Mouse (Mus musculus) spleen, postnatal 10 days (tissue): ENCODE results near the gene Fam57a.
A peak's percentile ranks its signal among the peaks of the same experiment; 100 is the strongest.

Source experiments
- DNase-seq, 2 experiments: peaks; one replicate each; pipeline ENCODE4 v3.0.0; 2021 to 2022; ENCODE audit warnings: low spot score in 2 of 2

Gene Fam57a

GRCm38 (mm10) chr11:76179495-76180145, at the start of gene Fam57a, which contains the start of gene Vps53:
Fam57a (plus strand) TSS chr11:76179671.
Vps53 (minus strand) TSS chr11:76179647.
- DNase-seq, result peak; percentile 80 to 83

- DNase-seq, result no peak
Observed at GRCm38 (mm10) chr11:76130859-76131258, 48.6 kb upstream of the Fam57a start.

GRCm38 (mm10) chr11:76135641-76136437, 43.6 kb upstream of the Fam57a start:
- DNase-seq, result no peak

GRCm38 (mm10) chr11:76137996-76138395, 41.5 kb upstream of the Fam57a start:
- DNase-seq, result no peak

GRCm38 (mm10) chr11:76144386-76144785, 35.1 kb upstream of the Fam57a start:
- DNase-seq, result no peak

- DNase-seq, result no peak
Observed at GRCm38 (mm10) chr11:76145169-76145568, 34.3 kb upstream of the Fam57a start.

GRCm38 (mm10) chr11:76146187-76147010, 33.1 kb upstream of the Fam57a start:
- no peak for DNase-seq

GRCm38 (mm10) chr11:76148055-76149008, 31.1 kb upstream of the Fam57a start:
- DNase-seq, result no peak

- no peak for DNase-seq
Observed at GRCm38 (mm10) chr11:76150980-76151379, 28.5 kb upstream of the Fam57a start.

GRCm38 (mm10) chr11:76153236-76153951, 26.1 kb upstream of the Fam57a start:
- DNase-seq, result no peak

GRCm38 (mm10) chr11:76154200-76154599, 25.3 kb upstream of the Fam57a start:
- DNase-seq, result no peak

GRCm38 (mm10) chr11:76154861-76155260, 24.6 kb upstream of the Fam57a start:
- DNase-seq, result no peak

- DNase-seq, result no peak
Observed at GRCm38 (mm10) chr11:76158375-76158774, 21.1 kb upstream of the Fam57a start.

- DNase-seq, result no peak
Observed at GRCm38 (mm10) chr11:76160251-76160650, 19.2 kb upstream of the Fam57a start.

- no peak for DNase-seq
Observed at GRCm38 (mm10) chr11:76166657-76167056, 12.8 kb upstream of the Fam57a start.

- DNase-seq, result peak; percentile 49 to 74
Observed at GRCm38 (mm10) chr11:76167079-76167765, 12.2 kb upstream of the Fam57a start.

- no peak for DNase-seq
Observed at GRCm38 (mm10) chr11:76168976-76169375, 10.5 kb upstream of the Fam57a start.

GRCm38 (mm10) chr11:76170207-76170606, 9.3 kb upstream of the Fam57a start:
- DNase-seq, result no peak

GRCm38 (mm10) chr11:76178726-76179494, 561 bp upstream of the Fam57a start:
- DNase-seq, result peak in 1 of 2 experiments; percentile 31
